Mouse (Mus musculus) testis, adult 2 months (tissue): Measurements from ENCODE around the gene Prkce.

Experiments
- CTCF ChIP-seq: fragments of 200-500 bp; IDR thresholded peaks from 2 replicates; pipeline ENCODE4 v1.5.1; 2012; ENCODE audit warnings: low read depth, mild to moderate bottlenecking, inconsistent platforms, low read length, moderate library complexity; ENCODE audit not compliant: control insufficient read depth, insufficient read depth, insufficient replicate concordance
- POLR2A ChIP-seq: fragments of 200-500 bp; IDR thresholded peaks from 2 replicates; pipeline ENCODE4 v1.6.1; 2012; ENCODE audit warnings: low read depth, mild to moderate bottlenecking, inconsistent platforms, low read length, moderate library complexity; ENCODE audit not compliant: control insufficient read depth

GRCm38 (mm10) chr17:86168231-86168981 is 821 bp downstream of the Prkce start:
- TF ChIP-seq CTCF, result no peak
- TF ChIP-seq POLR2A, result 0 out of 2 replicates have a peak, but pooled peaks have one; percentile 9
